Mouse (Mus musculus) liver, postnatal 0 days (tissue): ENCODE data around the gene Mycl.

ENCODE experiments used
- CTCF ChIP-seq: sonication (generic); IDR thresholded peaks from 2 replicates; pipeline ENCODE4 v1.5.1; 2016; ENCODE audit warnings: antibody characterized with exemption, low read depth
- EP300 ChIP-seq: IDR thresholded peaks from 2 replicates; pipeline ENCODE4 v1.6.1; 2016; ENCODE audit warnings: antibody characterized with exemption, low read depth, mild to moderate bottlenecking

DNA sequence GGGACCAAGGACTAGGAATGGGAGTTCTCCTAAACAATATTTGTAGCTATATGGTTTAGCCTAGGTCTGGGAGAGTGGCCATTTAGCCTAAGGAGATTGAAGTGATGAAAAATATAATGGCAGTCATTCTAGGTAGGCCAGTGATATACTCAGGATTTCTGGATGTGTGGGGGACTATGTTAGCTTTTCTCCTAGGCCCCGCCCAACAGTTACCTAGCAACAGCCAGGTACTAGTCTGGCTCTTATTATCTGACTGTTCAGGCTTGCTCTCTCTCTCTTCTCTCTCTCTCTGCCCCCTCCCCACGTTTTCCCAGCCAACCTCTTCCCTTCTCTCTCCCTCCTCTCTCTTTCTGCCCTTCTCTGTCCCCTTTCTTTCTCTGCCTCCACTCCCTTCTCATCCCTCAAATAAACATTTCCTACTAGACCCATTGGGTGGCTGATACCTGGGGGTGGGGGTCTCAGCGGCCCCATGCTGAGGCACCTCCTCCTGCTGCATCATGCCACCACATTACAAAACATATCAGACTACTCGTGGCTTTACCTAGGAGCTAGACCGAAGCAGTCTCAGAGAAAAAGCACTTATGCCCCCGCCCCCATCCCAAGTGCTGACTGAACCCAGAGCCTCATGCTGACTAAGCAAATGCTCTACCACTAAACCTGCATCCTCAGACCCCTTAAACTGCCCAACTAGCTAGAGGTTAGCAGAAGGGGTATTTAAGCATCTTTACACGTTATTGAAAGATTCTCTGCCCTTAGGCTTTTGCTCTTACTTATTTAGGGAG, 19.2 kb downstream of the Mycl start:
- TF ChIP-seq CTCF, result no peak
- no peak for TF ChIP-seq EP300
